8 mouse cellular contexts compared by ENCODE assay signal in genomic region chr8:123373403-123374238, GRCm38 (mm10). TPM values are rescaled to one million over a fixed set of nuclear protein-coding genes. Genes with fewer than 3 reads are reported as not detected.
DNase-seq lines count a peak whose midpoint lies in the region; ATAC-seq and TF ChIP-seq lines count a peak whose summit lies in the region.

Gene Tcf25 (plus strand): TSS chr8:123373753.

- peaks cover 16% of the 10 kb centered on the region for H3K36me3 ChIP-seq in C2C12 (ENCODE audit: control insufficient read depth, insufficient read depth)
- H3K36me3 ChIP-seq in erythroblast, embryonic 14.5 days (ENCODE audit: control insufficient read depth) = peaks cover 23% of the 10 kb centered on the region
- peaks cover 21% of the 10 kb centered on the region for H3K36me3 ChIP-seq in heart, embryonic 12.5 days
- H3K36me3 ChIP-seq in kidney, postnatal 0 days (ENCODE audit: insufficient read depth, low read length) = no peaks in the 10 kb centered on the region
- peaks cover 7% of the 10 kb centered on the region for H3K36me3 ChIP-seq in liver, embryonic 11.5 days (ENCODE audit: control insufficient read depth, insufficient read depth, low read length)
- H3K36me3 ChIP-seq in stomach, embryonic 14.5 days (ENCODE audit: control insufficient read depth, insufficient read depth, low read length) = no peaks in the 10 kb centered on the region

- ATAC-seq in heart, embryonic 12.5 days (ENCODE audit: insufficient number of reproducible peaks, low FRiP score) = peak; percentile 90
- peak; percentile 90 for ATAC-seq in kidney, postnatal 0 days (replicated peaks; ENCODE audit: low FRiP score, low read depth)
- peak; percentile 87 for ATAC-seq in liver, embryonic 11.5 days (replicated peaks; ENCODE audit: low FRiP score)
- peak; percentile 92 for ATAC-seq in stomach, embryonic 14.5 days (ENCODE audit: insufficient number of reproducible peaks, insufficient read depth, low FRiP score, low read depth)

- peaks cover 51% of the 10 kb centered on the region for H3K4me1 ChIP-seq in erythroblast, embryonic 14.5 days (ENCODE audit: control insufficient read depth)
- H3K4me1 ChIP-seq in heart, embryonic 12.5 days (replicated peaks) = peaks cover 22% of the 10 kb centered on the region
- H3K4me1 ChIP-seq in kidney, postnatal 0 days (replicated peaks; ENCODE audit: insufficient read depth, low read length) = peaks cover 4% of the 10 kb centered on the region; the same call in 1 of the 2 replicates
- H3K4me1 ChIP-seq in liver, embryonic 11.5 days (replicated peaks; ENCODE audit: control insufficient read depth, insufficient read depth, low read length) = peaks cover 18% of the 10 kb centered on the region
- peaks cover 5% of the 10 kb centered on the region; the same call in 1 of the 2 replicates for H3K4me1 ChIP-seq in stomach, embryonic 14.5 days (ENCODE audit: control insufficient read depth, insufficient read depth, low read length)

- H3K27me3 ChIP-seq in C2C12 (ENCODE audit: control insufficient read depth, insufficient read depth, insufficient read length) = no peaks in the 10 kb centered on the region
- H3K27me3 ChIP-seq in erythroblast, embryonic 14.5 days (ENCODE audit: control insufficient read depth) = no peaks in the 10 kb centered on the region
- H3K27me3 ChIP-seq in heart, embryonic 12.5 days (replicated peaks) = no peaks in the 10 kb centered on the region
- no peaks in the 10 kb centered on the region for H3K27me3 ChIP-seq in kidney, postnatal 0 days (ENCODE audit: insufficient read depth, low read length)
- no peaks in the 10 kb centered on the region for H3K27me3 ChIP-seq in liver, embryonic 11.5 days (replicated peaks; ENCODE audit: control insufficient read depth, insufficient read depth, low read length)
- no peaks in the 10 kb centered on the region for H3K27me3 ChIP-seq in stomach, embryonic 14.5 days (ENCODE audit: control insufficient read depth, insufficient read depth, low read length)

- peak within 1 kb of the TSS; percentile 87 for H3ac ChIP-seq in C2C12 (ENCODE audit: control insufficient read depth, insufficient read length, low read depth)

- no peaks in the 10 kb centered on the region for H3K9me3 ChIP-seq in erythroblast, embryonic 14.5 days (ENCODE audit: control insufficient read depth, low read length)
- H3K9me3 ChIP-seq in heart, embryonic 12.5 days (replicated peaks) = no peaks in the 10 kb centered on the region
- H3K9me3 ChIP-seq in kidney, postnatal 0 days (replicated peaks; ENCODE audit: low read length) = no peaks in the 10 kb centered on the region
- no peaks in the 10 kb centered on the region for H3K9me3 ChIP-seq in liver, embryonic 11.5 days (ENCODE audit: control insufficient read depth, low read length)
- H3K9me3 ChIP-seq in stomach, embryonic 14.5 days (ENCODE audit: control insufficient read depth, low read depth, low read length) = no peaks in the 10 kb centered on the region

- TF ChIP-seq POLR2A in brain, embryonic 14.5 days (IDR thresholded peaks at IDR 0.05; ENCODE audit: borderline replicate concordance, extremely low read depth, insufficient read depth, insufficient read length, poor library complexity, severe bottlenecking) = peak; percentile 78; the same call in 1 of the 2 replicates

- peak within 1 kb of the TSS; percentile 94 for H3K9ac ChIP-seq in heart, embryonic 12.5 days
- H3K9ac ChIP-seq in kidney, postnatal 0 days (ENCODE audit: low read depth, low read length) = peak within 1 kb of the TSS; percentile 89
- H3K9ac ChIP-seq in liver, embryonic 11.5 days (ENCODE audit: low read depth, low read length) = peak within 1 kb of the TSS; percentile 93
- peak within 1 kb of the TSS; percentile 67 for H3K9ac ChIP-seq in stomach, embryonic 14.5 days (replicated peaks; ENCODE audit: low read depth, low read length)

- H3K79me2 ChIP-seq in C2C12 (ENCODE audit: control insufficient read depth, insufficient read depth) = peaks cover 45% of the 10 kb centered on the region

- under 1% methylated on average over 75 of the region's 75 CpGs for WGBS in heart, embryonic 12.5 days
- under 1% methylated on average over 70 of the region's 75 CpGs for WGBS in kidney, postnatal 0 days
- WGBS in liver, embryonic 11.5 days = under 1% methylated on average over 73 of the region's 75 CpGs
- WGBS in stomach, embryonic 14.5 days = under 1% methylated on average over 75 of the region's 75 CpGs

- H3K27ac ChIP-seq in heart, embryonic 12.5 days (ENCODE audit: poor library complexity, severe bottlenecking) = peak within 1 kb of the TSS; percentile 99
- peak within 1 kb of the TSS; percentile 98 for H3K27ac ChIP-seq in kidney, postnatal 0 days
- H3K27ac ChIP-seq in liver, embryonic 11.5 days (ENCODE audit: low read depth, low read length) = peak within 1 kb of the TSS; percentile 96
- H3K27ac ChIP-seq in stomach, embryonic 14.5 days (ENCODE audit: low read length) = peak within 1 kb of the TSS; percentile 96

- H3K4me3 ChIP-seq in C2C12 (ENCODE audit: insufficient read depth, poor library complexity, severe bottlenecking) = peak within 1 kb of the TSS; percentile 84
- peak within 1 kb of the TSS; percentile 97 for H3K4me3 ChIP-seq in erythroblast, embryonic 14.5 days (replicated peaks)
- peak within 1 kb of the TSS; percentile 99 for H3K4me3 ChIP-seq in heart, embryonic 12.5 days
- H3K4me3 ChIP-seq in kidney, postnatal 0 days (replicated peaks; ENCODE audit: low read depth, low read length) = peak within 1 kb of the TSS; percentile 84
- peak within 1 kb of the TSS; percentile 92 for H3K4me3 ChIP-seq in liver, embryonic 11.5 days (ENCODE audit: low read depth, low read length)
- peak within 1 kb of the TSS; percentile 73 for H3K4me3 ChIP-seq in stomach, embryonic 14.5 days (ENCODE audit: low read depth, low read length)

- peak; percentile 5 for TF ChIP-seq CTCF in C2C12 (IDR thresholded peaks at IDR 0.05; ENCODE audit: control insufficient read depth, insufficient read depth, insufficient read length)
- peak; percentile 61 for TF ChIP-seq CTCF in brain, embryonic 14.5 days (IDR thresholded peaks at IDR 0.05; ENCODE audit: borderline replicate concordance, extremely low read depth, insufficient read depth, insufficient read length)
- TF ChIP-seq CTCF in kidney, postnatal 0 days (IDR thresholded peaks at IDR 0.05; ENCODE audit: low read depth) = peak; percentile 67

- DNase-seq in brain, embryonic 14.5 days (ENCODE audit: low read depth) = peak; percentile 99
- DNase-seq in kidney, postnatal 0 days (ENCODE audit: low spot score) = peak; percentile 97
- peak; percentile 94 for DNase-seq in liver, embryonic 11.5 days (ENCODE audit: low spot score)
- DNase-seq in naive thymus-derived CD4-positive, alpha-beta T cell, adult 2 months (ENCODE audit: low read depth) = peak; percentile 97

- H3K79me3 ChIP-seq in C2C12 (ENCODE audit: low read depth) = peaks cover 32% of the 10 kb centered on the region

- H3K4me2 ChIP-seq in heart, embryonic 12.5 days = peak within 1 kb of the TSS; percentile 93
- H3K4me2 ChIP-seq in kidney, postnatal 0 days (ENCODE audit: low read length) = peak within 1 kb of the TSS; percentile 70
- H3K4me2 ChIP-seq in liver, embryonic 11.5 days = peak within 1 kb of the TSS; percentile 90
- H3K4me2 ChIP-seq in stomach, embryonic 14.5 days (replicated peaks; ENCODE audit: low read depth, low read length) = peak within 1 kb of the TSS; percentile 87

TF ChIP-seq in C2C12, 6 proteins besides CTCF, POLR2A, EP300 and RAD21:
- TF ChIP-seq FOSL1 (IDR thresholded peaks at IDR 0.05; ENCODE audit: insufficient read depth, low read length, poor library complexity, severe bottlenecking) = no peak
- TF ChIP-seq MYOG (IDR thresholded peaks at IDR 0.05; ENCODE audit: control insufficient read depth, extremely low read depth, insufficient read length) = no peak
- no peak for TF ChIP-seq USF1 (IDR thresholded peaks at IDR 0.05; ENCODE audit: low read depth)
- TF ChIP-seq MYOD1 (IDR thresholded peaks at IDR 0.05; ENCODE audit: control insufficient read depth, insufficient read length, low read depth) = no peak
- TF ChIP-seq CEBPB (IDR thresholded peaks at IDR 0.05; ENCODE audit: low read depth) = no peak
- no peak for TF ChIP-seq MAX (IDR thresholded peaks at IDR 0.05)

RNA-seq across cellular contexts. Expression of gene Tcf25, which starts in this region (rescaled TPM):
- 128 TPM for polyA plus RNA-seq in C2C12 (2012; fragmentation: generic; extraction: Trizol)
- 313 and 402 TPM in 2 replicates for polyA plus RNA-seq in brain, embryonic 14.5 days (2012; rRNA removed)
- 3.5 and 3.7 TPM in 2 replicates for polyA plus RNA-seq in erythroblast, embryonic 14.5 days (2012)
- polyA plus RNA-seq in heart, embryonic 12.5 days (2016; fragmentation: Nextera tagmentation; extraction: Ambion mirVana) = 172 TPM in 2 replicates
- 168 and 170 TPM in 2 replicates for polyA plus RNA-seq in kidney, postnatal 0 days (2015; fragmentation: Nextera tagmentation; extraction: Ambion mirVana)
- polyA plus RNA-seq in liver, embryonic 11.5 days (2014; fragmentation: Nextera tagmentation; extraction: Ambion mirVana) = 136 and 147 TPM in 2 replicates
- 161 and 177 TPM in 2 replicates for polyA plus RNA-seq in stomach, embryonic 14.5 days (2014; fragmentation: Nextera tagmentation; extraction: Ambion mirVana)

Comparison
In these comparisons a context has a peak if more than half of its experiments do, and no peak if none do; other contexts are left out.
1. Peak in every context shown above with its lines: DNase-seq, ATAC-seq, H3K4me3 ChIP-seq and H3K27ac ChIP-seq.
2. RNA of gene Tcf25 (polyA plus RNA-seq): 313 to 402 TPM in brain, embryonic 14.5 days, 161 to 177 TPM in stomach, embryonic 14.5 days, 172 TPM in heart, embryonic 12.5 days, 168 to 170 TPM in kidney, postnatal 0 days, 136 to 147 TPM in liver, embryonic 11.5 days and 128 TPM in C2C12 (single experiment); 3.5 to 3.7 TPM in erythroblast, embryonic 14.5 days; every median in the first group is over 10 times any median in the second.
3. CTCF ChIP-seq: peak in every context shown above with its lines; median percentile 67 in kidney, postnatal 0 days; 61 in brain, embryonic 14.5 days; 5 in C2C12.